Mouse (Mus musculus): ENCODE measurements around the gene Alpl.

Gene Alpl

GRCm38 (mm10) chr4:137707216-137707990, 88.8 kb downstream of the Alpl start:
- peak; percentile 84 for DNase-seq

GRCm38 (mm10) chr4:137706510-137706909, 89.7 kb downstream of the Alpl start:
- peak; percentile 48 for DNase-seq

GRCm38 (mm10) chr4:137705379-137705778, 90.8 kb downstream of the Alpl start:
- no peak for DNase-seq

GRCm38 (mm10) chr4:137704561-137704960, 91.6 kb downstream of the Alpl start:
- no peak for DNase-seq

GRCm38 (mm10) chr4:137703077-137703476, 93.1 kb downstream of the Alpl start:
- no peak for DNase-seq

- no peak for DNase-seq
Measured at GRCm38 (mm10) chr4:137700960-137701359, 95.2 kb downstream of the Alpl start.

- no peak for DNase-seq
Measured at GRCm38 (mm10) chr4:137699264-137700211, 96.6 kb downstream of the Alpl start.

GRCm38 (mm10) chr4:137698076-137698985, 97.9 kb downstream of the Alpl start:
- DNase-seq, result peak; percentile 67

- peak; percentile 32 for DNase-seq
Measured at GRCm38 (mm10) chr4:137697156-137697885, 98.9 kb downstream of the Alpl start.

- peak; percentile 37 for DNase-seq
Measured at GRCm38 (mm10) chr4:137695900-137696299, 100.3 kb downstream of the Alpl start.

GRCm38 (mm10) chr4:137695300-137695699, 100.9 kb downstream of the Alpl start:
- no peak for DNase-seq

- no peak for DNase-seq
Measured at GRCm38 (mm10) chr4:137692107-137692902, 103.9 kb downstream of the Alpl start.

Data from lung, postnatal 10 days (tissue).